Mouse (Mus musculus) kidney, adult 2 months (tissue): ENCODE results near the gene Mrps34.

Source experiments
- CTCF ChIP-seq: fragments of 200-500 bp; conservative IDR thresholded peaks from 2 replicates; pipeline ENCODE4 v1.5.1; 2011; ENCODE audit warnings: low read depth, mild to moderate bottlenecking, control low read depth, low read length, moderate library complexity, mixed read lengths; ENCODE audit not compliant: insufficient read depth, insufficient read length
- POLR2A ChIP-seq: fragments of 200-500 bp; IDR thresholded peaks from one replicate; pipeline ENCODE4 v1.6.1; 2011; ENCODE audit warnings: low read depth, low read length, control low read depth

DNA sequence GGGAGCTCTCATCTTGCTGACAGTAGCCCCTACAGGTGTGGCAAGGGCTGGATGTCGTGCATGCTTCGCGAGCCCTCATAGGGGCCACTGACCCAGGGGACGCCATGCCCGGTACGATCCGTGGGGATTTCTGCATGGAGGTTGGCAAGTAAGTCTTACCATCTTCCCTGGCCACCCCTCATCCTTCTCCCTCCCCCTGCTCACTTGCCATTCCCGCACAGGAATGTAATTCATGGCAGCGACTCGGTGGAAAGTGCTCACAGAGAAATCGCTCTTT is 2.0 kb downstream of the Mrps34 start:
- TF ChIP-seq CTCF (no peak), POLR2A (no peak)
